Mouse (Mus musculus) retina, adult 2 months (tissue): ENCODE data around the gene Msi2.

Experiments used
- DNase-seq: peaks from one replicate; pipeline ENCODE4 v3.0.0-alpha.2; 2012; ENCODE audit warnings: low read depth, low spot score

Gene Msi2

DNA sequence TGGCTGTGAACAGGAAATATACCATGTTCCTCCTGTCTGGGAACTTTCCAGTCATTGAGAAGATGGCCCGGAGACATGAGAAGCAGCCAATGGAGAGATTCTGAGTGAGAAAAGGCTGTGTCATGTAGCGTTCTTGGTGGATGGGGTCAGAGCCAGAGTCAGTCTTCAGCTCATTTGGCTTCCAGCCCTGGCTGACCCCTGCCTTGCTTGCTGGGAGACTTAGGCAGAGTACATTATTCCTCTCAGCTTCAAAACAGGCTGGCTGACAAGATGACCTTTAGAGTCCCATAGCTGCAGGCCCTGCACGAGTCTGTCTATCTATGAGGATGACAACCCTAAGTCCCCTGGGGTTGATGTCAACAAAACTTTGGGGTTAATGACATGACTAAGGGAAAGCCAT lies 348.4 kb downstream of the Msi2 start:
- DNase-seq, result no peak

DNA sequence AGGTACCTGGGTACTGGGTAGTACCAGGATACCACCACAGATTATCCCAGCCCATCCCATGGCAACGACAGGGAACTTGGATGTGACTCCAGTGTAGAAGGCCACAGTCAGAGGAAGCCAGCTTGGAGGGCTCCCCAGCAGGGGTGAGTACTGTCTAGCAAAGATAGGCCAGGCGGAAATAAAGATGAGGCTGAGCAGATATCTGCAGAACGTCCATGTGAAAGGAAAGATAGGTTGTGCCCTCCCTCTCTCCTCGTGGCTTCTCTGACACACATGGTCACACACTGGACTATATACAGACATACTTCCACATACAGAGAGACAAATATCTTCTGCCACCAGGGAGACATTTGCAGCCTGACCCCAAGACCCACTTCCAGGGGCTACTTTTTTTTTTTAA lies 350.8 kb downstream of the Msi2 start:
- DNase-seq, result no peak

- DNase-seq, result no peak
These were observed 352.3 kb downstream of the Msi2 start for GRCm38 (mm10) chr11:88365914-88366540.

GRCm38 (mm10) chr11:88364231-88364630 lies 354.1 kb downstream of the Msi2 start:
- no peak for DNase-seq

DNA sequence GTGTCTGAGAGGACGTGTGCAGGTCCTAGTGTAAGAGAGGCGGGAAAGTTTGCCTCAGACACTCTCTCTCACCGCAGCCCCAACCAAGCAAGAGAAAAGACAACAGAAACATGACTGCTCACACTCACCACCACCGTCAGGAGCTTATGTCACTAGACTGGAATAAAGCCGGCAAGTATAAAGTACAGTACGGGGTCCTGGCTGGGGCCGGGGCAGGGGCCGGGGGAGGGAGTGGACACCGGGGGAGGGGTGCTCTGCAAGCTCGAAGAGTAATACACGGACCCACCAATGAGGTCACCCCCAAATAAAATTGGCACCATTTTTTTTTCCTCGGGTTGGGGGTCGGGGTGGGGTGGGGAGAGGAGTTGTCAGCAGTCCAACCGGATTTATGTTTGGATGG lies 354.8 kb downstream of the Msi2 start:
- DNase-seq, result no peak

GRCm38 (mm10) chr11:88359736-88360135 lies 358.6 kb downstream of the Msi2 start:
- DNase-seq, result no peak

DNA sequence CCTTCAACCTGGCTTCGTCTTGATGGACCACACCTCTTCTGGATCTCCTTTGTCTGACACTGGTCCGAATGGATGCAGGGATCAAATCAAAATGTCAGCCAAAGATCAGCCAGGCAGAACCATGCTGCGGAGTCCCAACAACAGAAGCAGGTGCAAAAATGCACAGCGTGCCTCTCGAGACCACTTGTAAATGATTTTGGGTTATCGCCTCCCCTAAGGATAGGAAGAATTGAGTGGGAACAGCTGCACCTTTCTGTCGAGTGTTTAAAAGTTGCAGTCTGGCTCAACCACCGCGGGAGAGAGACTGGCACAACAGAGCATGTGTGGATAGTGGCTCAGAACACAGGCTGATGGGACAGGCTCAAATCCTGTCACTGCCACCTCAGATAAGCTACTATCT lies 361.0 kb downstream of the Msi2 start:
- DNase-seq, result no peak

- DNase-seq, result no peak
These were observed 361.6 kb downstream of the Msi2 start for GRCm38 (mm10) chr11:88356598-88357290.

GRCm38 (mm10) chr11:88356016-88356415 lies 362.3 kb downstream of the Msi2 start:
- no peak for DNase-seq

DNA sequence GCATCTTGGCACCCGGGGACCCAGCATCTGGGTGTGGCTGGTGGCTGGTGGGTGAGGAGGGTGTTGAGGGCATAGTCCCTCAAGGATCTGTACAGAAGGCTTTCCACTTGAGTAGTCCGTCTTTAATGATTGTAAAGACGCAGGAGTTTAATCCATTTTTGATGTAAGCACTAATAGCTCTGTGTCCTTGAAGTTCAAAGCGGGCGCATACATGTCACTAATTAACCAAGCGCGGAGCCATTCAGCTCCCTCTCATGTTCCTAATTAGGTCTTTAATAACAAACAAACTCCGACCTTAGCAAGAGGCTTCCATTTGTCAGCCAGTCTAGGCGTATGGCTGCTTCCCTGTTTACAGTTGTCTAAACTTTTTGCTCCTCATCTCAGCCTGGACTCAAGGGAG lies 363.5 kb downstream of the Msi2 start:
- DNase-seq, result no peak

DNA sequence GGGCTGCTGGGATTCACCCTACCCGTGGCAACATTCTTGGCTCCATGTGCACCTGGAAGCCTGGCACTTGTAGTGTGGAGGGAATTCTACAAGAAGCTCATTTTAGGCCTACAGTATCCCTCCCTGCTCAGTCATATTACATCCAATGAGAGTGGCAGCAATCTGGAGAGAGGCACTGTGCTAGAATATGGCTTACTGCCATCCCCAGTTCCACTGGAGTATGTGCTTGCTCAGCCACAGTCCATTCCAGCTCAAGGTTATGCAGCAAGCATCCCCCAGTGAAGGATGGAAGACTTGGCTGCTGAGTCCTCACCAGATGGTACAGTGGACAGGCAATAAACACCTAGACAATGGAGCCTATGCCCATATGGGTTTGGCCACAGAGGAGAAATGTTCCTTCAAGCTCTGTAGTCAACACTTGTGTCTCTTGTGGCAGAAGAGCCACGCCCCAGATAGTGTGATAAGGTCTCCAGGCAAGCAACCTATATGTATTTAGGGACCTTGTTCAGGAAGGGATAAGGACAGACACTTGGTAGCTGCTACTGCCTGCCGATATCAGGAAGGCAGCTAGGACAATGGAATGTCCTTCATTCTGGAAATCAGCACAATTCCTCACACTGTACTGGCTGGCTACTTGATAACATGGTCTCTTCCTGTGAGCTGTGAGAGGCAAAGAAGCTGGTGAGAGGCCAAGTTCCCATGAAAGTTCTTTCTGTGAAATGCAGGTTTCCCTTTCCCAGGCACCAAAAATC lies 366.4 kb downstream of the Msi2 start:
- no peak for DNase-seq

- no peak for DNase-seq
These were observed 369.6 kb downstream of the Msi2 start for GRCm38 (mm10) chr11:88348690-88349089.

GRCm38 (mm10) chr11:88348056-88348455 lies 370.3 kb downstream of the Msi2 start:
- no peak for DNase-seq

GRCm38 (mm10) chr11:88346066-88346465 lies 372.2 kb downstream of the Msi2 start:
- DNase-seq, result no peak

GRCm38 (mm10) chr11:88337926-88338325 lies 380.4 kb downstream of the Msi2 start:
- no peak for DNase-seq

GRCm38 (mm10) chr11:88334893-88335292 lies 383.4 kb downstream of the Msi2 start:
- DNase-seq, result no peak

DNA sequence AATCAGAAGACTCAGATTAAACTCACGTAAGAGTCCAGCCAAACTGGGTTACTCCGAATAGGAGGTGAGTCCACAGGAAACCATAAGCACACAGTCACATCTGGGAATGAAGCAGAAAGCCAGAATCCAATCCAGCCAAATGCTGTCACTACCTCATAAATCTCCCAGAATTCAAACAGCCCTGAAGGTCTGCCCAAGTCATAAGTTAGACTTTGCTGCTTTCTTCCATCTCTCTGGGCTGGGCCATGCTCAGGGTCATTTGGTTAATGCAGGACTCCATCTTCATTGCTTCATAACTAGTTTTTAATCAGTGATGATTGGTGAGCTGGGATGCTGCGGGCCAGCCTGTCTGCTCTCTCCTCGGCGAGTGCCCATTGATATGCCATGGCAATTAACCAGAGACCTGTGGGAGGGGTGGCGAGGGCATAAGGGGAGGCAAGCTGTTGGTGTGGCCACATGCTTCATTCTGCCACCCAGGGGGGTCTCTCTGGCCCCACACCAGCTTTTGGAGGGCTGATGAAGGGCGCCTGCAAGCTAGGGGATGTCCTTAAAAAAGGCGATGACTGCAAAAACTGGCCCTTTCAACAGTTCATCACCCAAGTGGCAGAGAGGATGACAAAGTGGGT lies 385.9 kb downstream of the Msi2 start:
- no peak for DNase-seq

DNA sequence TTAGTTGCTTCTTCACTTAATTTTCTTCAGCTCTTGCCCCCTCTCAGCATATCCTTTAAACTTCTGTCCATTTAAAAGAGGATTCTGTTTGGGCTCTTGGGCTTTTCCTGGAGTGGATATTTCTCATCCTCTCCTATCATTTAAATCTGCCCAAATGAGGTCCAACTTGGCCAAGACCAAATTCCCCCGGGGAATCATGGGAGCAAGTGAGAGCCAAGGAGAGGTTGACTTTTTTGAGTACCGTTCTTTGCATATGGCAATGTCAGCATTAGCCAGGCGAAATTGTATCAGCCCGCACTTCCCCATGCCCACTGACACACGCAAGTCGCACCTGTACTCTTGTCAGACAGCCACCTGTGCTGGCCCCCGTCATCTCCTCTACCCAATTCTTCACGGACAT lies 386.6 kb downstream of the Msi2 start:
- no peak for DNase-seq

- no peak for DNase-seq
These were observed 387.5 kb downstream of the Msi2 start for GRCm38 (mm10) chr11:88330799-88331198.

GRCm38 (mm10) chr11:88328813-88329595 lies 389.3 kb downstream of the Msi2 start:
- no peak for DNase-seq

DNA sequence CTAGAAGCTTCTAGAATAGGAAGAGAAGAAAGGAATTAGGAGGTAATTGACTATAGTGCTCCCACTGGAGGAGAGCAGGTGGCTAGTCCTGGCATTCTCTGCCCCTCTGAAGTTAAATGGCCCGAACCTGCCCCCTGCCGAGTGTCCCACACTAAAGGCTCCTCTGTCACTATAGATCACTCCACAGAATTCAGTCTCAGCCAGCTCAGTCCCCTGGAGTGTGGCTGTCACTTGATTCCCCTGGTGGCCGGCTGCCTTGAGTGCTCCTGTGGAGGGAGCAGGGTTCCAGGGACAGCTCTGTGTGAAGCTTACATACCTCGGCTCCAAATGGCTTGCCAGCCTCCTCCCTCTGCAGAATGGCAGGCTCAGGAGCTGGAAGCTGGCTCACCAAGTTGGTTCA lies 391.3 kb downstream of the Msi2 start:
- no peak for DNase-seq

DNA sequence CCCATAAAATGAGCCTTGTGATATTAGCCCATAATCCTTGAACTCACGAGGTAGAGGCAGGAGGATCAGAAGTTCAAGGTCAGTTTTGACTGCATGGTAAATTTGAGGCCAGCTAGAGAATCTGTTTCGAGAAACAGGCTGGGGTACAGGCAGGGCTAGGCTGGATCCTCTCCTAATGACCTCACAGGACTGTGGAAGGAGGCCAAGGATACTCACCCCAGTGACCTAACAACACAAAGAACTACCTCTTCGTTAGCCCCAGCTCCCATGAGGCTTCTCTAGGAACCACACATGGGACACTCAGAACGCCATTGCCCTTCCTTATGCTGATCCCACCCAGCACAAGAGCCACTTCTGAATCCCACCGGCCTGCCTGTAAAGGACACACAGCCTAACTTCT lies 399.5 kb downstream of the Msi2 start:
- DNase-seq, result no peak
